Mouse (Mus musculus): Measurements from ENCODE around the gene Naaladl2.
A peak's percentile ranks its signal among the peaks of the same experiment; 100 is the strongest.

- 0 out of 2 replicates have a peak, but pooled peaks have one; percentile 28 for TF ChIP-seq CTCF (IDR thresholded peaks at IDR 0.05; ENCODE audit: low read depth, low read length)
- TF ChIP-seq TAL1 (conservative IDR thresholded peaks at IDR 0.05; ENCODE audit: low read depth, low read length) = no peak
Observed at GRCm38 (mm10) chr3:24321489-24322405, 822.3 kb downstream of the Naaladl2 start.

Data from G1E (cell line).